Mouse (Mus musculus): ENCODE data around the gene Foxs1.

- no peak for TF ChIP-seq CTCF (IDR thresholded peaks at IDR 0.05; ENCODE audit: low read depth)
- TF ChIP-seq EP300 (IDR thresholded peaks at IDR 0.05; ENCODE audit: low read depth): no peak
Measured at GRCm38 (mm10) chr2:152951850-152952720, 19.1 kb upstream of the Foxs1 start.

All from liver, embryonic 14.5 days (tissue).